Mouse (Mus musculus) gastrocnemius, adult 2 months (tissue): ENCODE data around the gene Hist2h3c2. TPM values are rescaled to one million over a fixed set of nuclear protein-coding genes. Genes with fewer than 3 reads are reported as not detected.
"Not testable (repeated sequence)": the region's sequence is repeated elsewhere in the genome, so short reads cannot be mapped to it uniquely, and the experiment has no call there.

Source experiments
- DNase-seq: peaks from one replicate; pipeline ENCODE4 v3.0.0; 2022
- H3K27ac ChIP-seq: fragments of 200-600 bp; 2 replicates; pipeline ENCODE4 v1.8.1; 2022; ENCODE audit warnings: mild to moderate bottlenecking
- H3K4me3 ChIP-seq: fragments of 200-600 bp; 2 replicates; pipeline ENCODE4 v1.8.1; 2022; ENCODE audit warnings: mild to moderate bottlenecking, moderate library complexity
- CTCF ChIP-seq: fragments of 200-600 bp; IDR thresholded peaks from 2 replicates; pipeline ENCODE4 v1.8.1; 2022; ENCODE audit warnings: antibody characterized with exemption, mild to moderate bottlenecking, moderate library complexity
- intact Hi-C: fragments of 180-260 bp; cut with DNase I; formaldehyde crosslinking; loops from one replicate; pipeline ENCODE4 v1.15.1; 2025
- total RNA-seq, 2 experiments: library from RNA; stranded (reverse); gene quantifications; 2 replicates each; pipeline ENCODE4 v1.2.3; 2021

The Hist2h3c2 gene
- total RNA-seq, 2 experiments from 2014 or later, result 5.4 to 5.6 TPM

GRCm38 (mm10) chr3:96255926-96256593, 17.1 kb upstream of the Hist2h3c2 start:
- intact Hi-C loops, result no loop called here
- Histone ChIP-seq H3K4me3 (no peak overlapping the region), H3K27ac (no peak overlapping the region)

GRCm38 (mm10) chr3:96254683-96255355, 15.9 kb upstream of the Hist2h3c2 start:
- intact Hi-C loops, result no loop called here
- no peak for DNase-seq
- no peak overlapping the region for H3K27ac ChIP-seq
- no peak for TF ChIP-seq CTCF
- no peak overlapping the region for H3K4me3 ChIP-seq

More at GRCm38 (mm10) chr3:96255926-96256593, 17.1 kb upstream of the Hist2h3c2 start:
- no peak for DNase-seq
- TF ChIP-seq CTCF, result no peak

GRCm38 (mm10) chr3:96251787-96252186, 12.9 kb upstream of the Hist2h3c2 start:
- H3K4me3 ChIP-seq, result no peak overlapping the region
- intact Hi-C loops, result no loop called here
- TF ChIP-seq CTCF, result no peak
- no peak overlapping the region for H3K27ac ChIP-seq
- no peak for DNase-seq

- no peak overlapping the region for H3K27ac ChIP-seq
- intact Hi-C loops, result no loop called here
- no peak for TF ChIP-seq CTCF
- DNase-seq, result no peak
- H3K4me3 ChIP-seq, result no peak overlapping the region
Observed at GRCm38 (mm10) chr3:96250890-96251289, 12.0 kb upstream of the Hist2h3c2 start.

- no peak for TF ChIP-seq CTCF
- H3K27ac ChIP-seq, result no peak overlapping the region
- H3K4me3 ChIP-seq, result no peak overlapping the region
- DNase-seq, result no peak
- intact Hi-C loops, result no loop called here
Observed at GRCm38 (mm10) chr3:96249034-96249345, 10.1 kb upstream of the Hist2h3c2 start.

- DNase-seq, result no peak
- intact Hi-C loops, result no loop called here
Observed at GRCm38 (mm10) chr3:96248141-96249033, 9.5 kb upstream of the Hist2h3c2 start.

GRCm38 (mm10) chr3:96247356-96248140, 8.6 kb upstream of the Hist2h3c2 start:
- Histone ChIP-seq H3K27ac (no peak overlapping the region), H3K4me3 (peak overlapping the region; percentile 45)
- DNase-seq, result no peak
- intact Hi-C loops, result no loop called here
- no peak for TF ChIP-seq CTCF

More at GRCm38 (mm10) chr3:96248141-96249033, 9.5 kb upstream of the Hist2h3c2 start:
- Histone ChIP-seq H3K4me3 (no peak overlapping the region), H3K27ac (no peak overlapping the region)
- TF ChIP-seq CTCF, result no peak

GRCm38 (mm10) chr3:96246427-96246856, 7.5 kb upstream of the Hist2h3c2 start, which contains the start of gene Hist2h3c1:
Gene Hist2h3c1, plus strand, starts transcription at chr3:96246685.
- peak within 1 kb of the TSS; percentile 68 for H3K4me3 ChIP-seq
- intact Hi-C loops, DNase-seq: not testable (repeated sequence)
- peak within 1 kb of the TSS; percentile 81 for H3K27ac ChIP-seq

- H3K27ac ChIP-seq, result peak overlapping the region; percentile 81
- DNase-seq, intact Hi-C loops: not testable (repeated sequence)
- H3K4me3 ChIP-seq, result peak overlapping the region; percentile 68
Observed at GRCm38 (mm10) chr3:96246018-96246417, 7.1 kb upstream of the Hist2h3c2 start.

GRCm38 (mm10) chr3:96245003-96245886, 6.3 kb upstream of the Hist2h3c2 start, which contains the start of gene Hist2h2aa1:
Gene Hist2h2aa1, plus strand, starts transcription at chr3:96245497.
- intact Hi-C loops, result not testable (repeated sequence)
- peak; percentile 93 for DNase-seq
- peak within 1 kb of the TSS; percentile 78 for H3K4me3 ChIP-seq
- H3K27ac ChIP-seq, result peak within 1 kb of the TSS; percentile 99

- TF ChIP-seq CTCF, result no peak
- Histone ChIP-seq H3K4me3 (peak overlapping the region; percentile 78), H3K27ac (peak overlapping the region; percentile 99)
- DNase-seq, result peak; percentile 28
- intact Hi-C loops, result no loop called here
Observed at GRCm38 (mm10) chr3:96243921-96244572, 5.1 kb upstream of the Hist2h3c2 start.
